Mouse (Mus musculus): Measurements from ENCODE around the gene Tmod1.

DNA sequence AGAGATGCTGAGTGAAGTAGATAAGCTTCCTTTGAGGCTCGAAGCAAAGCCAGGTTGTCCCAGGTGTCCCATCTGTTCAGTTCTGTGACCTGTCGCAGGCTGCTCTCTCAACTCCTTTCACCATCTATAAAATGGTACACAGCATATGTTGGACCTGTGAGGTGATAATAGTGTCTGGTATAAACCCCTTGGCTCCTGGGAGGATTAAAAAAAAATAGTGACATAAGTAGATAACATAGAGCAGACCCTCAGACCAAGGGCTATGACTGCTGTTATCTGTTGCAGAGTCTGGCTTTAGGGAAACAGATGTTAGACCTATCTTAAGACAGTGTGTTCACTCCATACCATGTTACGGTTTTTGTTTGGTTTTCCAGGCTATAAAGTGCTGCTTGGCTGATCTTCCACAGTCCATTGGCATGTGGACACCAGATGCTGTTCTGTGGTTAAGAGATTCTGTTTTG is 15.7 kb upstream of the Tmod1 start:
- TF ChIP-seq CTCF (IDR thresholded peaks at IDR 0.05; ENCODE audit: borderline replicate concordance, insufficient read depth, low read length) (no peak), POLR2A (IDR thresholded peaks at IDR 0.05; ENCODE audit: low read depth, low read length) (no peak)

All from embryonic fibroblast, embryonic 13.5 days (primary cell).